Mouse (Mus musculus) stomach, embryonic 15.5 days (tissue): ENCODE results near the gene Slc16a8. TPM values are rescaled to one million over a fixed set of nuclear protein-coding genes. Genes with fewer than 3 reads are reported as not detected.

Experiments
- ATAC-seq: fragments of 200-750 bp; cut with Nextera tagmentation; 2 replicates; pipeline ENCODE4 v1.8.0; 2017; ENCODE audit warnings: low read depth, moderate number of reproducible peaks, moderate TSS enrichment; ENCODE audit not compliant: insufficient read depth, low FRiP score
- H3K27ac ChIP-seq: fragments of 300-500 bp; sonication (generic); 2 replicates; pipeline ENCODE4 v1.5.1; 2015; ENCODE audit warnings: mild to moderate bottlenecking, inconsistent platforms
- H3K27me3 ChIP-seq: fragments of 300-500 bp; sonication (generic); replicated peaks from 2 replicates; pipeline ENCODE4 v1.6.1; 2015; ENCODE audit warnings: inconsistent platforms
- H3K36me3 ChIP-seq: fragments of 300-500 bp; sonication (generic); 2 replicates; pipeline ENCODE4 v1.6.1; 2015; ENCODE audit warnings: inconsistent platforms
- H3K4me1 ChIP-seq: fragments of 300-500 bp; sonication (generic); 2 replicates; pipeline ENCODE4 v1.6.1; 2015; ENCODE audit warnings: inconsistent platforms
- H3K4me2 ChIP-seq: fragments of 300-500 bp; sonication (generic); 2 replicates; pipeline ENCODE4 v1.6.1; 2015; ENCODE audit warnings: mild to moderate bottlenecking, inconsistent platforms
- H3K4me3 ChIP-seq: fragments of 300-500 bp; sonication (generic); replicated peaks from 2 replicates; pipeline ENCODE4 v1.5.1; 2015; ENCODE audit warnings: inconsistent platforms
- H3K9ac ChIP-seq: fragments of 300-500 bp; sonication (generic); 2 replicates; pipeline ENCODE4 v1.6.1; 2015; ENCODE audit warnings: inconsistent platforms
- H3K9me3 ChIP-seq: fragments of 300-500 bp; sonication (generic); 2 replicates; pipeline ENCODE4 v1.6.1; 2016; ENCODE audit warnings: inconsistent platforms
- WGBS: fragments of 180-500 bp; shearing (Covaris S2); methylation state at CpG from one replicate; pipeline ENCODE4 v1.1.7; 2015; 5-methylcytosine and 5-hydroxymethylcytosine counted together
- polyA plus RNA-seq: library from polyadenylated mRNA; unstranded; fragments of >200 nt; fragmentation: Nextera tagmentation; extraction: Ambion mirVana; gene quantifications from 2 replicates; pipeline ENCODE4 v1.2.1, GENCODE M21; 2015

Gene Slc16a8
- polyA plus RNA-seq, 1 experiment from 2014 or later = 0.22 TPM

GRCm38 (mm10) chr15:79282434-79282833 lies 27.9 kb upstream of the Slc16a8 start:
- Histone ChIP-seq H3K9me3 (no peaks in the 10 kb centered on the region), H3K36me3 (no peaks in the 10 kb centered on the region), H3K4me2 (no peak overlapping the region), H3K27ac (peak overlapping the region; percentile 69; the same call in 1 of the 2 replicates), H3K27me3 (no peaks in the 10 kb centered on the region), H3K4me1 (peaks cover 15% of the 10 kb centered on the region; the same call in 1 of the 2 replicates), H3K4me3 (no peak overlapping the region), H3K9ac (no peak overlapping the region)
- peak; percentile 25; the same call in 1 of the 2 replicates for ATAC-seq
- 58% methylated on average over 5 of the region's 5 CpGs for whole genome bisulfite sequencing

DNA sequence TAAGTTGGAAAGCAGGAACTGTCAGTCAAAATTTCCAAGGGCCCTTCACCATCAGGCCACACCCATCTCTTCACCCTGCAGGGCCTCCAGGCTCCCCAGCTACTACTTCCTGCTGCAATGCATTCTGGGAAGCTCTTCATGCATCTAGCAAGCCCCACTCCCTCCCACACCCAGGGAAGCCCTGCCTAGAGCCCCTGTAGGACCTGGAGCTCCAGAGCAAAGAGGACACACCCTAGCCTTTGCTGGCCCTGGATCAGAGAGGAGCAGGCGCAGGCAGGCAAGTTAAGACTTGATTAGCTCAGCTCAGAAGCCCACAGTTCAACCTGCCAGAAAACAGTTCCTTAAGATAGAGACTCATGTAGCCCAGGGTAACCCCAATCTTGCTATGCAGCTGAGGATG lies 26.8 kb upstream of the Slc16a8 start:
- WGBS = 64% methylated on average over 1 of the region's 1 CpGs
- Histone ChIP-seq H3K9me3 (no peaks in the 10 kb centered on the region), H3K4me1 (peaks cover 15% of the 10 kb centered on the region; the same call in 1 of the 2 replicates), H3K27ac (peak overlapping the region; percentile 69), H3K36me3 (no peaks in the 10 kb centered on the region), H3K4me3 (no peak overlapping the region), H3K9ac (no peak overlapping the region), H3K27me3 (no peaks in the 10 kb centered on the region), H3K4me2 (no peak overlapping the region)
- peak; percentile 81 for ATAC-seq

DNA sequence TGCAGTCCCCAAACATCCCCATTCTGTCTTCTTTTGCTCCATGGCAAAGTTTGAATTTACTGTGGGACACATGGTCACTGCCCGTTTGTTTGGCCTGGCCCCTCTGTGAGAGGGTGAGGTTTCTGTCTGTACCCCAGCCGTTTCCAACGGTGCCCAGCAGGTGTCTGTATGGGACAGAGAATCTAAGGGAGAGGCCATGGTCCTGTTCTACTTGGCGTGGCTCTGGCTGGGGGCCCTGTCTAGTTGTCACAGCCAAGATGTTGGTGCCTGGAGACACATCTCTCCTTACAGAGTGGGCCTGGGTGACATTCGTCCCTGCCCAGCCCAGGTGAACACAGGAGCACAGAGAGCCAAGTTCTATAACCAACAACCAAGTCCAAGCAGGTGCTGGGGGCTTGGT lies 26.3 kb upstream of the Slc16a8 start:
- Histone ChIP-seq H3K27ac (peak overlapping the region; percentile 69), H3K9ac (no peak overlapping the region)
- ATAC-seq = peak; percentile 5; the same call in 1 of the 2 replicates

GRCm38 (mm10) chr15:79280209-79280608 lies 25.6 kb upstream of the Slc16a8 start:
- Histone ChIP-seq H3K9me3 (no peaks in the 10 kb centered on the region), H3K4me3 (no peak overlapping the region), H3K36me3 (no peaks in the 10 kb centered on the region), H3K4me2 (no peak overlapping the region), H3K9ac (no peak overlapping the region), H3K27ac (no peak overlapping the region), H3K4me1 (peaks cover 10% of the 10 kb centered on the region; the same call in 1 of the 2 replicates), H3K27me3 (no peaks in the 10 kb centered on the region)
- no peak for ATAC-seq
- 26% methylated on average over 6 of the region's 6 CpGs for WGBS

More for the DNA sequence above, 26.3 kb upstream of the Slc16a8 start:
- H3K36me3 ChIP-seq = no peaks in the 10 kb centered on the region
- no peaks in the 10 kb centered on the region for H3K9me3 ChIP-seq
- peaks cover 14% of the 10 kb centered on the region; the same call in 1 of the 2 replicates for H3K4me1 ChIP-seq
- WGBS = 54% methylated on average over 5 of the region's 5 CpGs
- H3K27me3 ChIP-seq = no peaks in the 10 kb centered on the region
- H3K4me2 ChIP-seq = no peak overlapping the region
- no peak overlapping the region for H3K4me3 ChIP-seq

- H3K4me1 ChIP-seq = peaks cover 10% of the 10 kb centered on the region; the same call in 1 of the 2 replicates
- ATAC-seq = no peak
- H3K27ac ChIP-seq = no peak overlapping the region
- no peak overlapping the region for H3K4me2 ChIP-seq
- no peaks in the 10 kb centered on the region for H3K27me3 ChIP-seq
- H3K36me3 ChIP-seq = no peaks in the 10 kb centered on the region
- WGBS = 63% methylated on average over 10 of the region's 10 CpGs
- H3K9me3 ChIP-seq = no peaks in the 10 kb centered on the region
- H3K9ac ChIP-seq = no peak overlapping the region
- no peak overlapping the region for H3K4me3 ChIP-seq
Observed at GRCm38 (mm10) chr15:79277728-79278127, 23.2 kb upstream of the Slc16a8 start.

- Histone ChIP-seq H3K4me2 (no peak overlapping the region), H3K4me1 (peaks cover 8% of the 10 kb centered on the region; the same call in 1 of the 2 replicates), H3K27ac (no peak overlapping the region), H3K9ac (no peak overlapping the region), H3K27me3 (no peaks in the 10 kb centered on the region), H3K4me3 (no peak overlapping the region), H3K36me3 (no peaks in the 10 kb centered on the region), H3K9me3 (no peaks in the 10 kb centered on the region)
- WGBS = 63% methylated on average over 10 of the region's 10 CpGs
- ATAC-seq = no peak
Observed at GRCm38 (mm10) chr15:79273020-79273419, 18.5 kb upstream of the Slc16a8 start.

GRCm38 (mm10) chr15:79271124-79271746 lies 16.7 kb upstream of the Slc16a8 start:
- Histone ChIP-seq H3K9ac (no peak overlapping the region), H3K4me2 (peak overlapping the region; percentile 59), H3K9me3 (no peaks in the 10 kb centered on the region), H3K4me1 (peaks cover 8% of the 10 kb centered on the region; the same call in 1 of the 2 replicates), H3K27me3 (peaks cover 6% of the 10 kb centered on the region; the same call in 1 of the 2 replicates), H3K36me3 (no peaks in the 10 kb centered on the region), H3K27ac (no peak overlapping the region), H3K4me3 (peak overlapping the region; percentile 29; the same call in 1 of the 2 replicates)
- ATAC-seq = no peak
- WGBS = 15% methylated on average over 17 of the region's 17 CpGs

DNA sequence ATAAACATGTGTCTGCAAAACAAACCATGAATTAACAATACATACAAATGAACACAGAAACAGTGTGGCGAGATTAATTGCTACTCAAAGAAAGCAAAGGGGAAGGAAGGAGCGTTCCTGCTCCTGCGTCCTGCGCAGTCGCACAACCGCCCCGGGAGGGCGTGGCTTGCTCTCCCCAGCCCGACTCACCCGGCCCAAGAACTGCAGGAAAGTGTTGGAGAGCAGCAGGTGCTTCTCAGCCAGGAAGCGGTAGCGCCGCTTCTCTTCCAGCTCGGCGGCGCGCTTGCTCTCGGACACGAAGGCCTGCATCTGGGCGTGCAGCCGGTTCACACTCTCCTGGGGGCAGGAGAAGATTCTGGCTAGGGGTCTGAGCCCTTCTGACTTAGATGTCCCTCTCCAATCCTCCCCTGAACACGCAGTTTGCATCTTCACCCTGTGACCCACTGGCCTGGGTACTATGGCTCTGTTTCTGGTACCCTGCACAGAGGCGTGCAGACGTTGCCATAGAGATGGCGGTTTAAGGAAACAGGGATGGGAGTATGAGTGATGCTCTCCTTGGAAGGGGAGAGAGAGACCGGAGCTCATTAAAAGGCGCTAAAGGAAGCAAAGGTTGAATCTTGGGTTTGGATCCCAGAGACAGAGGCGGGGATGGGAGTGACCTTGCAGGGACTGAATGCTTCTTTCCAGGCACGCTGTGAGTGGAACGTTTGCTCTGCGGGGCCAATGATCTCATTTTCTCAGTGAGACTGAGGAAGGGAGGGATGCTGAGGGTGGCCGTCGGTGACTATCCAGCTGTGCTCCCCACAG lies 16.0 kb upstream of the Slc16a8 start:
- ATAC-seq = peak; percentile 83
- H3K4me3 ChIP-seq = peak overlapping the region; percentile 29
- no peak overlapping the region for H3K9ac ChIP-seq
- peaks cover 8% of the 10 kb centered on the region; the same call in 1 of the 2 replicates for H3K4me1 ChIP-seq
- H3K27me3 ChIP-seq = peaks cover 6% of the 10 kb centered on the region; the same call in 1 of the 2 replicates
- no peaks in the 10 kb centered on the region for H3K9me3 ChIP-seq
- 1% methylated on average over 33 of the region's 33 CpGs for WGBS
- H3K27ac ChIP-seq = peak overlapping the region; percentile 60; the same call in 1 of the 2 replicates
- H3K4me2 ChIP-seq = peak overlapping the region; percentile 59
- H3K36me3 ChIP-seq = no peaks in the 10 kb centered on the region

GRCm38 (mm10) chr15:79268521-79268920 lies 14.0 kb upstream of the Slc16a8 start:
- peaks cover 8% of the 10 kb centered on the region; the same call in 1 of the 2 replicates for H3K27me3 ChIP-seq
- no peak overlapping the region for H3K27ac ChIP-seq
- no peak overlapping the region for H3K4me3 ChIP-seq
- H3K4me2 ChIP-seq = no peak overlapping the region
- H3K4me1 ChIP-seq = peaks cover 8% of the 10 kb centered on the region; the same call in 1 of the 2 replicates
- H3K9ac ChIP-seq = no peak overlapping the region
- no peaks in the 10 kb centered on the region for H3K36me3 ChIP-seq
- no peaks in the 10 kb centered on the region for H3K9me3 ChIP-seq
- no peak for ATAC-seq
- WGBS = 23% methylated on average over 1 of the region's 1 CpGs

DNA sequence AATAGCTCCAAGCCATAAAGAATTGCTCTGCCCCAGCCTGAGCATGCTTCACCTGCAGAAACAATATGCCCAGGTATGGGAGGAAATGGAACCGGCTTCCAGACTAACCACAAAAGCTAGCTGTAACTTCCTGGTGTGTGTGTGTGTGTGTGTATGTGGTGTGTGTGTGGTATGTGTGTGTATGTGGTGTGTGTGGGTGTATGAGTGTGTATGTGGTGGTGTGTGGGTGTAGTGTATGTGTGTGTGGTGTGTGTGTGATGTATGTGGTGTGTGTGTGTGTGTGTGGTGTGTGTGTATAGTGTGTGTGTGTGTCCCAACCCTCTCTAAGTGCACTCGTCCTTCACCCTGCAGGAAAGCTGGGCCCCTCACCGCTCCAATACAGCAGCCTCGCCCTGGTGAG lies 10.8 kb upstream of the Slc16a8 start:
- 65% methylated on average over 4 of the region's 4 CpGs for WGBS

DNA sequence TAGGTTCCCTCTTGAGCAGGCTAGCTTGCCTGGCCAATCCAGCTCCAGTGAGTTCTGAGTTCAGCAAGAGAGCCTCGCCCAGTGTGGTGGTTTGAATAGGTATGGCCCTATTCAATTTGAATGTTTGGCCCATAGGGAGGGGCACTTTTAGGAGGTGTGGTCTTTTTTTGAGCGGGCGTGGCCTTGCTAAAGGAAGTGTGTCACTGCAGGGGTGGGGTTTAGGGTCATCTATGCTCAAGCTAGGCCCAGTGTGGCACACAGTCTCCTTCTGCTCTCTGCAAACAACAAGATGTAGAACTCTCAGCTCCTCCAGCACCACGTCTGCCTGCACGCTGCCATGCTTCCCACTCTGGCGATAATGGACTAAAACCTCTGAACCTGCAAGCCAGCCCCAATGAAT lies 9.2 kb upstream of the Slc16a8 start:
- Histone ChIP-seq H3K36me3 (no peaks in the 10 kb centered on the region), H3K27ac (no peak overlapping the region), H3K4me1 (peaks cover 17% of the 10 kb centered on the region), H3K4me3 (no peak overlapping the region), H3K27me3 (peaks cover 29% of the 10 kb centered on the region), H3K9me3 (no peaks in the 10 kb centered on the region), H3K4me2 (no peak overlapping the region), H3K9ac (no peak overlapping the region)
- ATAC-seq = no peak
- WGBS = 91% methylated on average over 6 of the region's 6 CpGs

More for the DNA sequence above, 10.8 kb upstream of the Slc16a8 start:
- ATAC-seq = no peak
- peaks cover 29% of the 10 kb centered on the region for H3K27me3 ChIP-seq
- no peaks in the 10 kb centered on the region for H3K9me3 ChIP-seq
- no peak overlapping the region for H3K4me3 ChIP-seq
- no peaks in the 10 kb centered on the region for H3K36me3 ChIP-seq
- H3K4me2 ChIP-seq = no peak overlapping the region
- H3K4me1 ChIP-seq = peaks cover 18% of the 10 kb centered on the region
- no peak overlapping the region for H3K27ac ChIP-seq
- H3K9ac ChIP-seq = no peak overlapping the region
